Mouse (Mus musculus): ENCODE measurements around the gene Cyfip2. TPM values are rescaled to one million over a fixed set of nuclear protein-coding genes. Genes with fewer than 3 reads are reported as not detected.

The Cyfip2 gene
- polyA plus RNA-seq, 1 experiment from 2014 or later: 80.8 TPM

DNA sequence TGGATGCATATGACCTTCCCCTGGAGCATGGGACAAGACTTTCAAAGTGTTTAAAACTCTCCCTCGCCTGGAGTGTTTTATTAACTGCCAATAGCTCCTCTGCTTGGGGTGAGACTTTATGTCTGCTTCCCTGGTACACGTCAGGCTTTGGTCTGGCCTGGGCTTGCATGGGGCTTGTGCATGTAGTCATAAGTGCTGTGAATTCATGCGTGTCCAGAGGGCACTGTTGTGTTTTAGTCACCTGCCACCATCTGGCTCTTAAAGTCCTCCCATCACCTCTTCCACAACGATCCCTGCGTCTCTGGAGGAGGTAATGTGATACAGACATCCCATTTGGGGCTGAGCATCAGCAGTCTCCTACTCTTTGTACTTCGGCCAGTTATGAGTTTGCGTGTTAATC lies 8.9 kb upstream of the Cyfip2 start:
- Histone ChIP-seq H3K4me1 (replicated peaks) (no peaks in the 10 kb centered on the region), H3K36me3 (no peaks in the 10 kb centered on the region), H3K4me3 (replicated peaks) (no peak overlapping the region), H3K9ac (replicated peaks) (no peak overlapping the region), H3K27me3 (no peaks in the 10 kb centered on the region), H3K27ac (no peak overlapping the region), H3K9me3 (no peaks in the 10 kb centered on the region), H3K4me2 (replicated peaks) (no peak overlapping the region)
- no peak for ATAC-seq
- WGBS: 78% methylated on average over 7 of the region's 7 CpGs

DNA sequence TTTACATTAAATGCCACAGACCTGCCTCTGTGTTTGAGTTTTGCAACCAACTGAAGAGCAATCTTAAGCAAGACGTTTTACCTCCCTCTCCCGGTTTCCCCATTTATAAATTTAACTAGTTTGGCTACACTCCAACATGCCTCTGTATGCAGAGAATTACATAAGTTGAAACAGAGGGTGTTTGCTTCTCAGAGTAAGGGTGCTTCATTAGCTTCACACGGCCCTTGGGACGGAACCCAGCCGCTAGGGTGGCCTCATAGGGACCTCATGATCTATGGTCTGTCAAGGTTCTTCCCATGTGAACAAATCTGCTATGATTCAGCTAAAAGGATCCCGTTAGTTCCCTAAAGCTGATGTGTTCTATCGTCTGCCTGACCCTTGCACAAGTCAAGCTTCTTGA lies 1.9 kb upstream of the Cyfip2 start:
- H3K9ac ChIP-seq (replicated peaks): no peak overlapping the region
- no peak for ATAC-seq
- no peaks in the 10 kb centered on the region for H3K36me3 ChIP-seq
- no peaks in the 10 kb centered on the region for H3K9me3 ChIP-seq
- H3K4me2 ChIP-seq (replicated peaks): no peak overlapping the region
- H3K4me1 ChIP-seq (replicated peaks): peaks cover 23% of the 10 kb centered on the region
- no peak overlapping the region for H3K4me3 ChIP-seq (replicated peaks)
- H3K27me3 ChIP-seq: no peaks in the 10 kb centered on the region
- no peak overlapping the region for H3K27ac ChIP-seq
- WGBS: 85% methylated on average over 7 of the region's 7 CpGs

DNA sequence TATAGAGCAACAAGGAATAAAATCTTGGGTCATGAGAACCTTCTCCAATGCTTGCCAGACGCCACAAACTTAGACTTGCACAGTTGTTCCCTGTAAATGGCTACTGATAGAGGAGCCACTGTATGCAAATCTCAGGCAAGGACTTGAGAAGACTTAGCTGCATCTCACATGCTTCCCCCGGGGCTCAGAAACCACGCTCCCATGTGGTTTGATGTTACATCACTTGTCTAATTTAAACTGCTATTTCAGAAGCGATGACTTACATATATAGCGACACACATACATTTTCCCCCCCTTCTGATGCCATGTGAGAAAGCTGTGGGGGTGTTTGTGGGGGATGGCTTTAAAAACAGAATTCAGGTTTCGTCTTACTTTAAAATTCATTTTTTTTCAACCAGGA lies 1.2 kb upstream of the Cyfip2 start:
- Histone ChIP-seq H3K9ac (replicated peaks) (no peak overlapping the region), H3K9me3 (no peaks in the 10 kb centered on the region), H3K4me2 (replicated peaks) (no peak overlapping the region), H3K27ac (no peak overlapping the region), H3K4me1 (replicated peaks) (peaks cover 29% of the 10 kb centered on the region), H3K27me3 (no peaks in the 10 kb centered on the region), H3K4me3 (replicated peaks) (no peak overlapping the region), H3K36me3 (no peaks in the 10 kb centered on the region)
- ATAC-seq: no peak
- 84% methylated on average over 6 of the region's 6 CpGs for WGBS

DNA sequence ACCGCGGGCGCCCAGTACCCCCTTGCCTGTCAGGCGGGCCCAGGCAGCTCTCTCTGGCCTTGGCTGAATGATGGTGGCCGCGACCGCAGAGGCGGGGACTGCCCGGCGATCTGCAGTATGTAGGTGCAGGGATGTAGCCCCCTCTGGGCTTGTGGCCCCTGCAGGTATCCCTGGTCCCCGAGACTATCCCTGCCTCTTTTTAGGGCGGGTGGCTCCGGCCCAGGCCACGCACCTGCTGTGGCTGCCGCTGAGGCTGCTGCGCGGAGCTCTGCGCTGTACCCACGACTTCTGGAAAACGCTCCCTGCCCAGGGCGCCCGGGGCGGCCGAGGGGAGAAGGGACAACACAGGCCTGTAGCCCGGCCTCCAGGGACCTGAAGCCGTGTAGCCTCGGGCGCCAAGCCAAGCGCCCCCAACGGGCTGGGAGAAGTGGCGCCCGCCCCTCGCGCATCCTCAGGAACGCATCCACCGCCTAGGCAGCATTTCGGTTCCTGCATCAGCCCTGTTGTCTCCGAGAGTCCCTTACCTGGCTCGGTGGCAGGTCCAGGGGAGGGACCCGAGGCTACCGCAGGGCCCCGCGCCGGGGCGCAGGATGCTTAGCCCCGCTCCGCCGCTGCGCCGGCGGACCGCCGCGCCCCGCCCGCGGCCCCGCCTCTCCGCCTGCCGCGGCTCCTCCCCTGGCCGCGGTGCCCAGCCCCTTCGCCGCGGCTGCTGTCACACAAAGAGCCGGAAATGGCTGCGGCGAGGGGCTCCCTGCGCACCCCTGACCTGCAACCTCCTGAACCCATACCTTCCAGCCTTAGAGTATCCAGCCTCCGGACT lies 746 bp downstream of the Cyfip2 start:
- peak overlapping the region; percentile 77 for H3K4me3 ChIP-seq (replicated peaks)
- peaks cover 9% of the 10 kb centered on the region; the same call in 1 of the 2 replicates for H3K36me3 ChIP-seq
- peak overlapping the region; percentile 92 for H3K9ac ChIP-seq (replicated peaks)
- peak; percentile 82 for ATAC-seq
- H3K4me2 ChIP-seq (replicated peaks): peak overlapping the region; percentile 88
- H3K9me3 ChIP-seq: no peaks in the 10 kb centered on the region
- no peaks in the 10 kb centered on the region for H3K27me3 ChIP-seq
- peaks cover 37% of the 10 kb centered on the region for H3K4me1 ChIP-seq (replicated peaks)
- WGBS: under 1% methylated on average over 61 of the region's 71 CpGs
- peak overlapping the region; percentile 93 for H3K27ac ChIP-seq

DNA sequence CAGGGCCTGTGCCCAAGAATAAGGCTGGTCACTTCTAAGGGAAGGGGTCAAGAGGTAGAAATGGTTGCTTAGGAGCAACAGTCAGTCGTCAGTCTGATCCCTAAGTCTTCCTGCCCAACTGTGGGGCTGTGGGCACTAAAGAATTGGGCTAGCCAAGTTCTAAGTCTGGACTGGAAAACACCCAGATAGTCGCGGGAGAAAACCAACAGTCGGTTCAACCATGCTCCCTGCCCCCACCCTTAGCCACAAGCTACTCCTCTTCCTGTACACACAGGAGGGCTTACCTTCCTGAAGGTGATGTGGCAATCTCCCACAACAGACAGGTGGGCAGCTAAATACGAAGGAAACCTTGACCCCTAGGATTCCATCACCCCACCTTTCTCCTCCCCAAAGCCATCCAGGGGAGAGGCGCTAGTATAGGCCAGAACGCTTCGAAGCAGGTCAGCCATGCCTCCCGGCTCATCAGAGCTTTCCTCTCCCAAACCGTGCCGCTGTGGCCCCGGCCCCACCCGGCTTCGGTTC lies 1.4 kb downstream of the Cyfip2 start:
- Histone ChIP-seq H3K27me3 (no peaks in the 10 kb centered on the region), H3K9ac (replicated peaks) (peak overlapping the region; percentile 92), H3K4me3 (replicated peaks) (peak overlapping the region; percentile 77), H3K9me3 (no peaks in the 10 kb centered on the region), H3K36me3 (peaks cover 11% of the 10 kb centered on the region; the same call in 1 of the 2 replicates), H3K27ac (peak overlapping the region; percentile 93), H3K4me2 (replicated peaks) (peak overlapping the region; percentile 88), H3K4me1 (replicated peaks) (peaks cover 43% of the 10 kb centered on the region)
- ATAC-seq: peak; percentile 5; the same call in 1 of the 2 replicates
- WGBS: 3% methylated on average over 14 of the region's 14 CpGs

DNA sequence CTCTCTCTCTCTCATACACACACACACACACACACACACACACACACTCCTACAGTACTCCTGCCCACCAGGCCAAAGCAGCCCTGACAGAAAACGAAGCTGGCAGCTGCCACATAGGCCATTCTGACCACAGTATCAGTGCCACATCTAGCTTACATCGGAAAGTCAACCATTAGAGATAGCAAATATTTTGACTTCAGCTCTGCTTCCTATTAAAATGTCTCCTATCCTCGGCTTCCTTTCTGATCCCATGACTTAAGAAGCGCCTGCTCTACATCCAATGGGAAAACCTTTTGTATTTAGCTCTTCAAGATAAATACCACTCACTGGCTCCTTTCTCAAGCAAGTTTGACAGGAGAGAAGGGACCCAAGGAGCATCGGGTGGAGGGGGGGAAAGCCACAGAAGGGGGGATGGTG lies 2.0 kb downstream of the Cyfip2 start:
- peak overlapping the region; percentile 92 for H3K9ac ChIP-seq (replicated peaks)
- WGBS: 34% methylated on average over 5 of the region's 5 CpGs
- ATAC-seq: peak; percentile 10
- no peaks in the 10 kb centered on the region for H3K9me3 ChIP-seq
- H3K4me1 ChIP-seq (replicated peaks): peaks cover 48% of the 10 kb centered on the region
- peaks cover 11% of the 10 kb centered on the region; the same call in 1 of the 2 replicates for H3K36me3 ChIP-seq
- H3K27ac ChIP-seq: peak overlapping the region; percentile 93
- H3K4me3 ChIP-seq (replicated peaks): peak overlapping the region; percentile 77
- no peaks in the 10 kb centered on the region for H3K27me3 ChIP-seq
- H3K4me2 ChIP-seq (replicated peaks): peak overlapping the region; percentile 88

DNA sequence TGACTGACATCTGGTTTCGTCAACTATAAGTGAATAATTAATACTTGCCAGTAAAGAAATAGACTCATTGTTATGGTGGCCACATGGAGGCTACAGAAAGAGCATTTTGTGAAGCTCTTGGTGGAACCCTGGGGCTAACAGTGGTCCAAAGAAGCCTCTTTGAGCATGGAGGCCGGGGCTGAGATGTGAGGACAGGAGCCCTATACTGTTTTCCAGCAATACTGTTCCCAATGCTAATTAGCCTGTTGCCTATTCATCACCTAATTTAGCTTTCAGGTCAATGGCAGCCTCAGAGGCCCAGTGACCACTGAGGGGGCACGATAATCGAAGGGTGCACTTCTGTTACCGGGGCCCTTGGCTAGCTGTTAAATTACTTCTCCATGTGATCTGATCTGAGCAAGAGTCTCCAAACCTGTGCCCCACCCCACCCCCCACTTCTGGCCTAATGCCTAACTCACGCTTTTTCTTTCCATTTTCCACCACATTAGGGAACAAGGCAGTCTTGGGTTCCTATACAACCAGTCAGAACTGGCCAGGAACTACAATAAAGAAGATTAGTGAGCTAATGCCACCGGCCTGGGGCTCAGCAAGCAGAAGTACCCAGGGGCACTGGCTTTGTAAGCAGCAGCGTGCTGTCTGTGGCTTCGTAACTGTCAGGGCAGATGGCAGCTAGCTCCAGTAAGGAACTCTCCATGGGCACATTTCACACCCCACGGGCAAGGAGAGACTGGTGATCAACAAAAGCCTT lies 2.7 kb downstream of the Cyfip2 start:
- 16% methylated on average over 10 of the region's 10 CpGs for WGBS

DNA sequence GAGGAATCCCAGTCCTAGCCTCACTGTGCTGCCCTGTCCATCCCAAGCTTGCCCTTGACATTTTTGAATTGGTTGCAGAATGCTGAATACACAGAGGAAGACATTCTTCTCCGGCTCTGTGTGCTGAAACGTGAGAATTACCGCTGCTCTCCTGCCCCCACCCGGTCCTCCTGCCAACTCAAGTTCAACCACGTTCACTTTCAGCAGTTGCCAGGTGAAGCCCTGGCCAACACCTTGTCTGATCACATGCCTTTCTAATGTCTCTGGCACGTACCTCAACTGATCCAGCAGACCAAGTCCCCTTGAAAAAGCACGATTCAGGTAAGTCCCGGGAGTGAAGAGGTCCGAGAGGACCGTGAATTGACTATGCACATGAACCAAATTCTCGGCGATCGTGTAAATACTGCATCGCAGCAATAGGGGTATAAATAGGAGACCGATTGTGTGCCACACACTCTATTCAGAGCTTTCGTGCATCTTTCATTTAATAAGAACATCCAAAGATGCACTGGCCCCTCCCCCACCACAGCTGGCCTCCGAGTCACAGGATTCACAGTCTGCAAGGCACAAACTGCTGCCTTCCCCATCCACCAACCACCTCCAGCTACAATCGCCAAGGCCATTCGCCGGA lies 3.4 kb downstream of the Cyfip2 start:
- peak overlapping the region; percentile 92 for H3K9ac ChIP-seq (replicated peaks)
- no peak for ATAC-seq
- H3K27me3 ChIP-seq: no peaks in the 10 kb centered on the region
- peak overlapping the region; percentile 88 for H3K4me2 ChIP-seq (replicated peaks)
- H3K4me1 ChIP-seq (replicated peaks): peaks cover 59% of the 10 kb centered on the region
- peaks cover 11% of the 10 kb centered on the region; the same call in 1 of the 2 replicates for H3K36me3 ChIP-seq
- peak overlapping the region; percentile 77 for H3K4me3 ChIP-seq (replicated peaks)
- 71% methylated on average over 20 of the region's 20 CpGs for WGBS
- H3K27ac ChIP-seq: peak overlapping the region; percentile 93
- H3K9me3 ChIP-seq: no peaks in the 10 kb centered on the region

More for the DNA sequence above, 2.7 kb downstream of the Cyfip2 start:
- H3K4me2 ChIP-seq (replicated peaks): peak overlapping the region; percentile 88
- peaks cover 11% of the 10 kb centered on the region; the same call in 1 of the 2 replicates for H3K36me3 ChIP-seq
- H3K27ac ChIP-seq: peak overlapping the region; percentile 93
- H3K9ac ChIP-seq (replicated peaks): peak overlapping the region; percentile 92
- peak; percentile 53 for ATAC-seq
- H3K4me3 ChIP-seq (replicated peaks): peak overlapping the region; percentile 77
- H3K9me3 ChIP-seq: no peaks in the 10 kb centered on the region
- no peaks in the 10 kb centered on the region for H3K27me3 ChIP-seq
- H3K4me1 ChIP-seq (replicated peaks): peaks cover 53% of the 10 kb centered on the region

DNA sequence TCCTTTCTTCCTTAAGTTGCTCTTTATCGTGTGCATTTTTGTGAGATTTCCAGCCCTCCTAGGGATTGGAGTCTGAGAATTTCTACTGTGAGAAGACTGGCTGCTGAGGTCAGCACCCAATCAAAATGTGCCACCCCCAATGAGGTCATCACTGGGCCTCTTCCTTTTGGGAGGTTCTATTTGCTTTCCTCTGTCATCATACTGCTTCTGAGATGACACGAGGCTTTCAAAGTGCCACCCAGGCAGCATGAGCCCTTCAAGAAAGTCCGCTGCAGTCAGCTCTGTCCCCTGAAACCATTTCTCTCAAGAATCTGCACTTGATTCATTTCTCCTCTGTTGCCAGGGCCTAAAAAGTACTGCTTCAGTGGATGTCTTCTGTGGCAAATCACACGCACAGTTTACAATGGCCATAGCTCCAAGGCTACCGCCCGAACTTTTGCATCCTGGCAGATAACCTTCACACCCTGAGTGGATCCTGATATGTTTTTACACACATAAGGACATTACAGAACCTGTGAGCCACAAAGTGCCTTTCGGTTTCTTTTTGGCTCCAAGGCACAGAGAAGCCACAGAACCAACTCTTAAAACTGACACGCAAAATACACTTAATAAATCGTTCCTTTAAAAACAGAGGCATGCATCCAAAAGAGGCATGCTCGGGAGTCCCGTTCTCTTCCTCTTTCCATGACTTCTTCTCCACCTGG lies 4.2 kb downstream of the Cyfip2 start:
- Histone ChIP-seq H3K27ac (0 out of 2 replicates have a peak overlapping the region, but pooled peaks have one; percentile 93), H3K4me1 (replicated peaks) (peaks cover 63% of the 10 kb centered on the region), H3K36me3 (peaks cover 11% of the 10 kb centered on the region; the same call in 1 of the 2 replicates), H3K9ac (replicated peaks) (no peak overlapping the region), H3K4me3 (replicated peaks) (no peak overlapping the region), H3K9me3 (no peaks in the 10 kb centered on the region), H3K4me2 (replicated peaks) (peak overlapping the region; percentile 88), H3K27me3 (no peaks in the 10 kb centered on the region)
- no peak for ATAC-seq
- 93% methylated on average over 11 of the region's 11 CpGs for WGBS

DNA sequence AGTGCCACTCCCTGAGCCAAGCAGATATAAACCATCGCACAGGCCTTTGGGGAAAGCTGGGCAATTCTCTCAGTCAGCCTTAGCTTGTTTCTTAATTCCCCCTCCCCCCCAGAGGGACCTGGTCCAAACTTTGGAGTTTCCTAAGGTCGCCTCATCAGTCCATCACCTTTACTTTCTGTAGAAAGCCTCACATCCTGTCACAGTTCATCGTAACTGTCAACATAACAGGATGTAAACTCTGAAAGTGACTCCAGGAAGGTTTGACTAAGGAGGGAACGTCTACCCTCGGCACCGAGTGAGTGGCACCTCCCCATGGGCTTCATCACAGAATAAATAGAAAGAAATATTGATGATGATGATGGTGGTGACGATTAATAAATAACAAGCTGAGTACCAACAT lies 4.9 kb downstream of the Cyfip2 start:
- 96% methylated on average over 7 of the region's 7 CpGs for WGBS
- Histone ChIP-seq H3K9ac (replicated peaks) (no peak overlapping the region), H3K4me2 (replicated peaks) (no peak overlapping the region), H3K4me3 (replicated peaks) (no peak overlapping the region), H3K27me3 (no peaks in the 10 kb centered on the region), H3K27ac (no peak overlapping the region), H3K4me1 (replicated peaks) (peaks cover 60% of the 10 kb centered on the region), H3K36me3 (peaks cover 11% of the 10 kb centered on the region; the same call in 1 of the 2 replicates), H3K9me3 (no peaks in the 10 kb centered on the region)
- no peak for ATAC-seq

DNA sequence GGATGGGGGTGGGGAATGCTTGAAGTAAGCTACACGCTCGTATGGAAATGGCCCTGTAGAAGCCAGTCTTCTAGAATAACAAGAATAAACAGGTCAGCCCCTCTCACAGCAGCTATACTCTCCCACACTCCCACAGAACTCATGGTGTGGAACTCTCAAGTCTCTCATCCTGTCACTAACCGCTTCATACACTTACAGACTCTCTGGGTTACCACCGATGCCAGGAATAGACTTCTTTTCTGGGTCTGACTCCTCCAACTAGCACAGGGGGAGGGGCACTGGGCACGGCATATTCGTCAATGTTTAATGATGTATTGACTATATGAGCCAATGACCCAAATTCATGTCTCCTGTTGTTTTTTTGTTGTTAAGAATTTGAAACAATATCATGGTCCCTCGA lies 5.9 kb downstream of the Cyfip2 start:
- H3K27ac ChIP-seq: no peak overlapping the region
- H3K4me2 ChIP-seq (replicated peaks): no peak overlapping the region
- WGBS: 88% methylated on average over 7 of the region's 7 CpGs
- H3K9me3 ChIP-seq: no peaks in the 10 kb centered on the region
- no peaks in the 10 kb centered on the region for H3K27me3 ChIP-seq
- peaks cover 61% of the 10 kb centered on the region for H3K4me1 ChIP-seq (replicated peaks)
- no peak for ATAC-seq
- H3K4me3 ChIP-seq (replicated peaks): no peak overlapping the region
- no peak overlapping the region for H3K9ac ChIP-seq (replicated peaks)
- H3K36me3 ChIP-seq: peaks cover 11% of the 10 kb centered on the region; the same call in 1 of the 2 replicates
